Mouse (Mus musculus): ENCODE results near the gene Nr2c2ap.

DNA sequence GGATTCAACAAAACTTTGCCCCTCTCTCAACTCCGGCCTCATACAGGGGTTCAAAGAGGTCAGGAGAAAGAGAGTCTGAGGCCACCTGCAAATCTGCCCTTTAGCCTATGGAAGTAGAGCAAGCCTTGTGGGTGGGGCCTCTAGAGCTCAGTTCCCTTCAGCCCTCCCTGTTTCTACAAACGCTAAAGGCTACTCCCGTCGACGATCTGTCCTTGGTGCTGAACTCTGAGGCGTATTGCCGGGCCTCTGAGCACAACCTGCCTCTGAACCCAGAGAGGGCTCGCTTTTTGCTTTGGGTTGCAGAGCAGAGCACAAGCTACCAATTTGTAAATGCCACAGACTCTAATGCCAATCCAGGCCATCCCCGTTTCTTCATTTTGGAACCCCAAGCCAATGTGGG lies 13.5 kb upstream of the Nr2c2ap start:
- no peak for TF ChIP-seq CTCF (IDR thresholded peaks at IDR 0.05; ENCODE audit: low read depth, low read length)
- no peak for TF ChIP-seq POLR2A (IDR thresholded peaks at IDR 0.05; ENCODE audit: insufficient read depth, low read length)
- no peak for TF ChIP-seq EP300 (IDR thresholded peaks at IDR 0.05; ENCODE audit: insufficient read depth, low read depth, low read length)
